Mouse (Mus musculus) limb, embryonic 14.5 days (tissue): ENCODE measurements at regions not wholly inside any gene's neighbourhood (a gene's known extent, or its start where the extent isn't known, plus 50 kb on each side); places are given as distances from the start of the nearest gene placed in this dataset.
A peak's percentile ranks its signal among the peaks of the same experiment; 100 is the strongest.

Source experiments
- ATAC-seq: fragments of 200-750 bp; cut with Nextera tagmentation; 2 replicates; pipeline ENCODE4 v1.8.0; 2017; ENCODE audit warnings: low read depth, moderate number of reproducible peaks, moderate TSS enrichment; ENCODE audit not compliant: low FRiP score
- DNase-seq: peaks from one replicate; pipeline ENCODE4 v3.0.0-alpha.2; 2015; ENCODE audit warnings: low spot score
- H3K27ac ChIP-seq: fragments of 300-500 bp; sonication (generic); replicated peaks from 2 replicates; pipeline ENCODE4 v1.5.1; 2014; ENCODE audit warnings: low read depth, mild to moderate bottlenecking, low read length, moderate library complexity, mixed read lengths
- H3K27me3 ChIP-seq: fragments of 300-500 bp; sonication (generic); 2 replicates; pipeline ENCODE4 v1.6.1; 2014; ENCODE audit warnings: low read length, mixed read lengths; ENCODE audit not compliant: control insufficient read depth, insufficient read depth
- H3K36me3 ChIP-seq: fragments of 300-500 bp; sonication (generic); 2 replicates; pipeline ENCODE4 v1.6.1; 2014; ENCODE audit warnings: mild to moderate bottlenecking, low read length, moderate library complexity, mixed read lengths; ENCODE audit not compliant: control insufficient read depth, insufficient read depth
- H3K4me1 ChIP-seq: fragments of 300-500 bp; sonication (generic); 2 replicates; pipeline ENCODE4 v1.6.1; 2014; ENCODE audit warnings: antibody characterized with exemption, low read length, mixed read lengths; ENCODE audit not compliant: control insufficient read depth, insufficient read depth
- H3K4me2 ChIP-seq: fragments of 300-500 bp; sonication (generic); replicated peaks from 2 replicates; pipeline ENCODE4 v1.6.1; 2014; ENCODE audit warnings: low read depth, mild to moderate bottlenecking, low read length, moderate library complexity; ENCODE audit not compliant: severe bottlenecking
- H3K4me3 ChIP-seq: fragments of 300-500 bp; sonication (generic); replicated peaks from 2 replicates; pipeline ENCODE4 v1.5.1; 2014; ENCODE audit warnings: low read length
- H3K9ac ChIP-seq: fragments of 300-500 bp; sonication (generic); 2 replicates; pipeline ENCODE4 v1.6.1; 2014; ENCODE audit warnings: mild to moderate bottlenecking, low read depth, low read length, moderate library complexity; ENCODE audit not compliant: severe bottlenecking
- H3K9me3 ChIP-seq: fragments of 300-500 bp; sonication (generic); 2 replicates; pipeline ENCODE4 v1.6.1; 2016; ENCODE audit warnings: low read length; ENCODE audit not compliant: control insufficient read depth
- POLR2A ChIP-seq: fragments of 200-500 bp; IDR thresholded peaks from 2 replicates; pipeline ENCODE4 v1.8.0; 2012; ENCODE audit warnings: inconsistent platforms, mild to moderate bottlenecking, moderate library complexity, borderline replicate concordance; ENCODE audit not compliant: insufficient read depth, insufficient read length; ENCODE audit errors: extremely low read depth
- WGBS: fragments of 180-500 bp; shearing (Covaris S2); extraction: QIAGEN DNeasy Blood & Tissue Kit; methylation state at CpG from one replicate; pipeline ENCODE4 v1.1.7; 2014; 5-methylcytosine and 5-hydroxymethylcytosine counted together

- H3K4me3 ChIP-seq, result no peak overlapping the region
- no peak for TF ChIP-seq POLR2A
- H3K4me1 ChIP-seq, result peaks cover 1% of the 10 kb centered on the region; the same call in 1 of the 2 replicates
- no peaks in the 10 kb centered on the region for H3K27me3 ChIP-seq
- no peaks in the 10 kb centered on the region for H3K9me3 ChIP-seq
- H3K9ac ChIP-seq, result no peak overlapping the region
- DNase-seq (no peak), ATAC-seq (no peak; the same call in 1 of the 2 replicates)
- H3K27ac ChIP-seq, result no peak overlapping the region
- no peaks in the 10 kb centered on the region for H3K36me3 ChIP-seq
- no peak overlapping the region for H3K4me2 ChIP-seq
- WGBS, result 64% methylated on average over 8 of the region's 8 CpGs
Observed at GRCm38 (mm10) chr15:96902781-96903180, 153.0 kb downstream of the Slc38a4 start.

- 95% methylated on average over 9 of the region's 9 CpGs for WGBS
- no peak overlapping the region for H3K9ac ChIP-seq
- no peaks in the 10 kb centered on the region for H3K36me3 ChIP-seq
- no peaks in the 10 kb centered on the region for H3K27me3 ChIP-seq
- H3K4me2 ChIP-seq, result no peak overlapping the region
- no peak for TF ChIP-seq POLR2A
- H3K27ac ChIP-seq, result no peak overlapping the region
- no peaks in the 10 kb centered on the region for H3K9me3 ChIP-seq
- ATAC-seq, result no peak
- H3K4me1 ChIP-seq, result no peaks in the 10 kb centered on the region
- no peak for DNase-seq
- no peak overlapping the region for H3K4me3 ChIP-seq
Observed at GRCm38 (mm10) chr15:96901616-96902015, 154.1 kb downstream of the Slc38a4 start.

GRCm38 (mm10) chr15:96898285-96898684, 157.5 kb downstream of the Slc38a4 start:
- H3K36me3 ChIP-seq, result no peaks in the 10 kb centered on the region
- H3K4me2 ChIP-seq, result no peak overlapping the region
- ATAC-seq, result no peak
- no peaks in the 10 kb centered on the region for H3K4me1 ChIP-seq
- TF ChIP-seq POLR2A, result no peak
- DNase-seq, result no peak
- 86% methylated on average over 3 of the region's 3 CpGs for WGBS
- no peak overlapping the region for H3K9ac ChIP-seq
- H3K27ac ChIP-seq, result no peak overlapping the region
- no peak overlapping the region for H3K4me3 ChIP-seq
- no peaks in the 10 kb centered on the region for H3K27me3 ChIP-seq
- no peaks in the 10 kb centered on the region for H3K9me3 ChIP-seq

GRCm38 (mm10) chr15:96884901-96885300, 170.9 kb downstream of the Slc38a4 start:
- DNase-seq, result no peak

GRCm38 (mm10) chr15:96883754-96884153, 172.0 kb downstream of the Slc38a4 start:
- Histone ChIP-seq H3K27me3 (no peaks in the 10 kb centered on the region), H3K36me3 (no peaks in the 10 kb centered on the region), H3K9me3 (no peaks in the 10 kb centered on the region), H3K9ac (no peak overlapping the region), H3K4me3 (no peak overlapping the region), H3K4me1 (peaks cover 16% of the 10 kb centered on the region; the same call in 1 of the 2 replicates), H3K4me2 (no peak overlapping the region), H3K27ac (no peak overlapping the region)
- WGBS, result 65% methylated on average over 10 of the region's 10 CpGs
- DNase-seq (no peak), ATAC-seq (no peak)
- no peak for TF ChIP-seq POLR2A

More at GRCm38 (mm10) chr15:96884901-96885300, 170.9 kb downstream of the Slc38a4 start:
- TF ChIP-seq POLR2A, result no peak
- H3K9ac ChIP-seq, result no peak overlapping the region
- H3K27ac ChIP-seq, result no peak overlapping the region
- 72% methylated on average over 10 of the region's 10 CpGs for WGBS
- no peaks in the 10 kb centered on the region for H3K27me3 ChIP-seq
- H3K9me3 ChIP-seq, result no peaks in the 10 kb centered on the region
- H3K4me1 ChIP-seq, result peaks cover 16% of the 10 kb centered on the region; the same call in 1 of the 2 replicates
- ATAC-seq, result no peak
- H3K4me2 ChIP-seq, result no peak overlapping the region
- H3K36me3 ChIP-seq, result no peaks in the 10 kb centered on the region
- H3K4me3 ChIP-seq, result no peak overlapping the region

GRCm38 (mm10) chr15:96882211-96882610, 173.5 kb downstream of the Slc38a4 start:
- no peak for TF ChIP-seq POLR2A
- Histone ChIP-seq H3K4me3 (no peak overlapping the region), H3K4me2 (no peak overlapping the region), H3K9me3 (no peaks in the 10 kb centered on the region), H3K36me3 (no peaks in the 10 kb centered on the region), H3K4me1 (peaks cover 16% of the 10 kb centered on the region; the same call in 1 of the 2 replicates), H3K27me3 (no peaks in the 10 kb centered on the region), H3K9ac (no peak overlapping the region), H3K27ac (no peak overlapping the region)
- ATAC-seq (peak; percentile 20; the same call in 1 of the 2 replicates), DNase-seq (no peak)
- WGBS, result 50% methylated on average over 14 of the region's 14 CpGs
